Mouse (Mus musculus) testis, adult 2 months (tissue): Measurements from ENCODE around the gene Hsp90ab1.

Experiments
- CTCF ChIP-seq: fragments of 200-500 bp; IDR thresholded peaks from 2 replicates; pipeline ENCODE4 v1.5.1; 2012; ENCODE audit warnings: low read depth, mild to moderate bottlenecking, inconsistent platforms, low read length, moderate library complexity; ENCODE audit not compliant: control insufficient read depth, insufficient read depth, insufficient replicate concordance
- POLR2A ChIP-seq: fragments of 200-500 bp; IDR thresholded peaks from 2 replicates; pipeline ENCODE4 v1.6.1; 2012; ENCODE audit warnings: low read depth, mild to moderate bottlenecking, inconsistent platforms, low read length, moderate library complexity; ENCODE audit not compliant: control insufficient read depth

DNA sequence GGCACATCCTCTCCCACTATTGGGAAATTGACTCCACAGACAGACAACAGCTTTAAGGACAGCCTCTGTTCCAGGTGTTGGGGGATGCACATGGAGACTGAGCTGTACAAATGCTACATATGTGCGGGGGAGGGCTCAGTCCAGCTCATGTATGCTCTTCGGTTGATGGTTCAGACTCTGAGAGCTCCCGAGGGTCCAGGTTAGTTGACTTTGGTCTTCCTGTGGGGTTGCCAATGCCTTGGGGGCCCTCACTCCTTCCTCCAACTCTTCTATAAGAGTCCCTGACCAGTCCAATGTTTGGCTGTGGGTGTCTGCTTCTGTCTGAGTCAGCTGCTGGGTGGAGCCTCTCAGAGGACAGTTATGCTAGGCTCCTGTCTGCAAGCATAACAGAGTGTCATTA, 20.0 kb downstream of the Hsp90ab1 start:
- TF ChIP-seq POLR2A = no peak
- no peak for TF ChIP-seq CTCF
